ENCODE assay signal across 7 mouse cellular contexts in genomic region chr16:4214631-4215240, GRCm38 (mm10). TPM values are rescaled to one million over a fixed set of nuclear protein-coding genes. Genes with fewer than 3 reads are reported as not detected.
A peak's percentile ranks its signal among the peaks of the same experiment; 100 is the strongest.
DNase-seq lines count a peak whose midpoint lies in the region; ATAC-seq and TF ChIP-seq lines count a peak whose summit lies in the region.

No protein-coding gene starts in this region.

- H3K79me2 ChIP-seq in liver, adult 2 months (ENCODE audit: control insufficient read depth, insufficient read depth, low read length): peaks cover 23% of the 10 kb centered on the region

- no peak for TF ChIP-seq POLR2A in liver, adult 2 months (IDR thresholded peaks at IDR 0.05; ENCODE audit: extremely low read depth, insufficient read depth, low read length)

- H3K27ac ChIP-seq in liver, adult 2 months (replicated peaks; ENCODE audit: insufficient read depth, low read depth, low read length): no peak overlapping the region
- H3K27ac ChIP-seq in embryonic facial prominence, embryonic 13.5 days: no peak overlapping the region
- peak overlapping the region; percentile 98; the same call in 1 of the 2 replicates for H3K27ac ChIP-seq in hindbrain, embryonic 12.5 days
- no peak overlapping the region for H3K27ac ChIP-seq in midbrain, embryonic 14.5 days (replicated peaks; ENCODE audit: low read depth, low read length)

- WGBS in liver, adult 2 months: 61% methylated on average over 10 of the region's 10 CpGs
- WGBS in embryonic facial prominence, embryonic 13.5 days: 35% methylated on average over 10 of the region's 10 CpGs
- 42% methylated on average over 10 of the region's 10 CpGs for WGBS in hindbrain, embryonic 12.5 days
- WGBS in midbrain, embryonic 14.5 days: 43% methylated on average over 10 of the region's 10 CpGs

- no peak for ATAC-seq in embryonic facial prominence, embryonic 13.5 days (ENCODE audit: insufficient number of reproducible peaks, insufficient read depth, low FRiP score, low TSS enrichment, low read depth)
- peak; percentile 38 for ATAC-seq in hindbrain, embryonic 12.5 days (ENCODE audit: low FRiP score)
- 0 out of 2 replicates have a peak, but pooled peaks have one; percentile 0 for ATAC-seq in midbrain, embryonic 14.5 days (ENCODE audit: low FRiP score, low TSS enrichment)

- no peak for DNase-seq in liver, adult 2 months (ENCODE audit: extremely low read depth, low read depth, low spot score)
- DNase-seq in liver: no peak
- no peak for DNase-seq in midbrain, embryonic 14.5 days
- no peak for DNase-seq in thymus, postnatal 36 days
- no peak for DNase-seq in spleen, postnatal 4 days (ENCODE audit: low spot score in 2 of 2)

- H3K4me2 ChIP-seq in embryonic facial prominence, embryonic 13.5 days: peak overlapping the region; percentile 91
- peak overlapping the region; percentile 71 for H3K4me2 ChIP-seq in hindbrain, embryonic 12.5 days (replicated peaks)
- H3K4me2 ChIP-seq in midbrain, embryonic 14.5 days (ENCODE audit: low read length): peak overlapping the region; percentile 91

- no peaks in the 10 kb centered on the region for H3K36me3 ChIP-seq in liver, adult 2 months (ENCODE audit: control insufficient read depth, insufficient read depth, low read length)
- peaks cover 4% of the 10 kb centered on the region; the same call in 1 of the 2 replicates for H3K36me3 ChIP-seq in embryonic facial prominence, embryonic 13.5 days
- no peaks in the 10 kb centered on the region for H3K36me3 ChIP-seq in hindbrain, embryonic 12.5 days
- H3K36me3 ChIP-seq in midbrain, embryonic 14.5 days (ENCODE audit: control insufficient read depth, insufficient read depth, low read length): no peaks in the 10 kb centered on the region

- H3K4me3 ChIP-seq in liver, adult 2 months (ENCODE audit: insufficient read depth, low read depth, low read length): peak overlapping the region; percentile 67
- peak overlapping the region; percentile 96 for H3K4me3 ChIP-seq in embryonic facial prominence, embryonic 13.5 days
- peak overlapping the region; percentile 97 for H3K4me3 ChIP-seq in hindbrain, embryonic 12.5 days
- peak overlapping the region; percentile 91 for H3K4me3 ChIP-seq in midbrain, embryonic 14.5 days (replicated peaks; ENCODE audit: low read depth, low read length)

- peaks cover 16% of the 10 kb centered on the region for H3K4me1 ChIP-seq in liver, adult 2 months (ENCODE audit: control insufficient read depth, insufficient read depth, low read length)
- H3K4me1 ChIP-seq in embryonic facial prominence, embryonic 13.5 days: peaks cover 17% of the 10 kb centered on the region
- H3K4me1 ChIP-seq in hindbrain, embryonic 12.5 days: peaks cover 20% of the 10 kb centered on the region
- H3K4me1 ChIP-seq in midbrain, embryonic 14.5 days (ENCODE audit: control insufficient read depth, insufficient read depth, low read length): peaks cover 19% of the 10 kb centered on the region

- H3K9me3 ChIP-seq in embryonic facial prominence, embryonic 13.5 days: no peaks in the 10 kb centered on the region
- no peaks in the 10 kb centered on the region for H3K9me3 ChIP-seq in hindbrain, embryonic 12.5 days (replicated peaks)
- no peaks in the 10 kb centered on the region for H3K9me3 ChIP-seq in midbrain, embryonic 14.5 days (ENCODE audit: control insufficient read depth, low read length)

- H3K9ac ChIP-seq in liver, adult 2 months (ENCODE audit: low read depth, low read length): peak overlapping the region; percentile 81
- H3K9ac ChIP-seq in embryonic facial prominence, embryonic 13.5 days: peak overlapping the region; percentile 96
- H3K9ac ChIP-seq in hindbrain, embryonic 12.5 days: peak overlapping the region; percentile 90
- H3K9ac ChIP-seq in midbrain, embryonic 14.5 days (replicated peaks; ENCODE audit: low read length): peak overlapping the region; percentile 84

- H3K27me3 ChIP-seq in liver, adult 2 months (ENCODE audit: control insufficient read depth, insufficient read depth, low read length): no peaks in the 10 kb centered on the region
- H3K27me3 ChIP-seq in embryonic facial prominence, embryonic 13.5 days: peaks cover 13% of the 10 kb centered on the region
- peaks cover 11% of the 10 kb centered on the region for H3K27me3 ChIP-seq in hindbrain, embryonic 12.5 days
- H3K27me3 ChIP-seq in midbrain, embryonic 14.5 days (ENCODE audit: control insufficient read depth, insufficient read depth, low read length): no peaks in the 10 kb centered on the region

- TF ChIP-seq CTCF in liver, adult 2 months (IDR thresholded peaks at IDR 0.05; ENCODE audit: low read depth, low read length): no peak

RNA-seq across cellular contexts. Expression of gene Crebbp, which starts 0.9 kb away (rescaled TPM):
- 10.1 and 15.2 TPM in 2 replicates for total RNA-seq in liver, adult 2 months (2014; rRNA removed)
- polyA plus RNA-seq in liver, adult 2 months (2012; rRNA removed): 7.0 and 8.4 TPM in 2 replicates
- 51.3 and 59.4 TPM in 2 replicates for polyA plus RNA-seq in embryonic facial prominence, embryonic 13.5 days (2015; fragmentation: Nextera tagmentation; extraction: Ambion mirVana)
- polyA plus RNA-seq in hindbrain, embryonic 12.5 days (2016; fragmentation: Nextera tagmentation; extraction: Ambion mirVana): 40.8 and 45.7 TPM in 2 replicates
- 46.8 and 48.7 TPM in 2 replicates for polyA plus RNA-seq in midbrain, embryonic 14.5 days (2014; fragmentation: Nextera tagmentation; extraction: Ambion mirVana)
